Mouse (Mus musculus) B cell, adult 62 days (primary cell): Measurements from ENCODE around the gene Cfap73. TPM values are rescaled to one million over a fixed set of nuclear protein-coding genes. Genes with fewer than 3 reads are reported as not detected.

ENCODE experiments used
- total RNA-seq: library from RNA; stranded (reverse); gene quantifications from 4 replicates; pipeline ENCODE4 v1.2.4, GENCODE M21; 2023

Cfap73 gene
- total RNA-seq: not detected in 4 replicates

GRCm38 (mm10) chr5:120634131-120634530, at the start of gene Cfap73:
TSS of gene Cfap73 (minus strand) at chr5:120634235.

GRCm38 (mm10) chr5:120648569-120649373, 14.7 kb upstream of the Cfap73 start, which contains the start of gene Rasal1:
TSS of gene Rasal1 (plus strand) at chr5:120648812.

GRCm38 (mm10) chr5:120612442-120612821, 21.6 kb downstream of the Cfap73 start, which contains the start of the genes Rita1 and Ddx54:
TSS of gene Rita1 (minus strand) at chr5:120612589.
TSS of gene Ddx54 (plus strand) at chr5:120612739.

GRCm38 (mm10) chr5:120588569-120589094, 45.4 kb downstream of the Cfap73 start, which contains the start of the genes Tpcn1 and Iqcd:
TSS of gene Tpcn1 (minus strand) at chr5:120588673.
TSS of gene Iqcd (plus strand) at chr5:120589016.

Other genes with a start within 250 kb of the Cfap73 start
- 0.21 TPM in 1 of 4 replicates, not detected in the others for gene Lhx5, start 202.5 kb downstream of the Cfap73 start, total RNA-seq
- gene Sdsl, start 161.4 kb downstream of the Cfap73 start, total RNA-seq: not detected in 4 replicates
- gene Sds, start 157.7 kb downstream of the Cfap73 start, total RNA-seq: not detected in 4 replicates
- 29.8 to 35.9 TPM (median 33.5 TPM) in 4 replicates for gene Plbd2, start 130.6 kb downstream of the Cfap73 start, total RNA-seq
- gene Slc8b1, start 123.1 kb downstream of the Cfap73 start, total RNA-seq: 11.4 to 19.2 TPM (median 13.0 TPM) in 4 replicates
- 40.1 to 50.7 TPM (median 44.5 TPM) in 4 replicates for gene Tpcn1, start 45.6 kb downstream of the Cfap73 start, total RNA-seq
- gene Iqcd, start 45.2 kb downstream of the Cfap73 start, total RNA-seq: not detected in 4 replicates
- gene Rita1, start 21.6 kb downstream of the Cfap73 start, total RNA-seq: 4.4 to 7.2 TPM (median 5.3 TPM) in 4 replicates
- gene Ddx54, start 21.5 kb downstream of the Cfap73 start, total RNA-seq: 159 to 178 TPM (median 172 TPM) in 4 replicates
- 48.7 to 62.6 TPM (median 52.0 TPM) in 4 replicates for gene Rasal1, start 14.6 kb upstream of the Cfap73 start, total RNA-seq
- 228 to 277 TPM (median 246 TPM) in 4 replicates for gene Dtx1, start 77.7 kb upstream of the Cfap73 start, total RNA-seq
- gene Oas2, start 115.6 kb upstream of the Cfap73 start, total RNA-seq: 4.9 to 6.1 TPM (median 5.6 TPM) in 4 replicates
- 2.6 to 3.2 TPM (median 2.9 TPM) in 4 replicates for gene Oas3, start 143.4 kb upstream of the Cfap73 start, total RNA-seq
- gene Oas1e, start 161.3 kb upstream of the Cfap73 start, total RNA-seq: 0.41 to 1.0 TPM (median 0.57 TPM) in 3 of 4 replicates, not detected in the other
- 10.9 to 17.7 TPM (median 13.6 TPM) in 4 replicates for gene Oas1c, start 178.3 kb upstream of the Cfap73 start, total RNA-seq
- not detected in 4 replicates for gene Oas1f, start 213.1 kb upstream of the Cfap73 start, total RNA-seq
- not detected in 4 replicates for gene Oas1h, start 227.2 kb upstream of the Cfap73 start, total RNA-seq